Mouse (Mus musculus) NIH3T3 (cell line): Measurements from ENCODE around the gene Ttc29.

ENCODE experiments used
- DNase-seq: peaks from one replicate; pipeline ENCODE4 v3.0.0-alpha.2; 2012; ENCODE audit warnings: low read depth

Gene Ttc29

GRCm38 (mm10) chr8:78426455-78426854, 213.4 kb downstream of the Ttc29 start:
- no peak for DNase-seq

- no peak for DNase-seq
Measured at GRCm38 (mm10) chr8:78426875-78427768, 214.0 kb downstream of the Ttc29 start.

GRCm38 (mm10) chr8:78427769-78428130, 214.7 kb downstream of the Ttc29 start:
- no peak for DNase-seq

GRCm38 (mm10) chr8:78428148-78428547, 215.1 kb downstream of the Ttc29 start:
- no peak for DNase-seq

GRCm38 (mm10) chr8:78431356-78431755, 218.3 kb downstream of the Ttc29 start:
- peak; percentile 78 for DNase-seq

- DNase-seq: no peak
Measured at GRCm38 (mm10) chr8:78432451-78432850, 219.4 kb downstream of the Ttc29 start.

- no peak for DNase-seq
Measured at GRCm38 (mm10) chr8:78433318-78433717, 220.2 kb downstream of the Ttc29 start.

GRCm38 (mm10) chr8:78434340-78434739, 221.2 kb downstream of the Ttc29 start:
- DNase-seq: no peak

GRCm38 (mm10) chr8:78434823-78435623, 221.9 kb downstream of the Ttc29 start:
- DNase-seq: no peak

- DNase-seq: no peak
Measured at GRCm38 (mm10) chr8:78435624-78435960, 222.5 kb downstream of the Ttc29 start.

- DNase-seq: no peak
Measured at GRCm38 (mm10) chr8:78436071-78436651, 223.1 kb downstream of the Ttc29 start, which contains the start of gene Pou4f2. TSS of gene Pou4f2 (minus strand) at chr8:78436645.

- DNase-seq: no peak
Measured at GRCm38 (mm10) chr8:78436661-78437060, 223.6 kb downstream of the Ttc29 start.

- DNase-seq: no peak
Measured at GRCm38 (mm10) chr8:78437140-78438045, 224.3 kb downstream of the Ttc29 start.

GRCm38 (mm10) chr8:78438121-78438520, 225.0 kb downstream of the Ttc29 start:
- DNase-seq: peak; percentile 83

GRCm38 (mm10) chr8:78442781-78443180, 229.7 kb downstream of the Ttc29 start:
- peak; percentile 68 for DNase-seq
